Mouse (Mus musculus) stomach, postnatal 0 days (tissue): ENCODE data around the gene Plekha7. TPM values are rescaled to one million over a fixed set of nuclear protein-coding genes. Genes with fewer than 3 reads are reported as not detected.
"Not testable (repeated sequence)": the region's sequence is repeated elsewhere in the genome, so short reads cannot be mapped to it uniquely, and the experiment has no call there.

Experiments
- ATAC-seq: fragments of 200-750 bp; cut with Nextera tagmentation; 2 replicates; pipeline ENCODE4 v1.8.0; 2017; ENCODE audit not compliant: low FRiP score, low TSS enrichment
- DNase-seq: peaks from one replicate; pipeline ENCODE4 v3.0.0-alpha.2; 2016; ENCODE audit warnings: low spot score
- H3K27ac ChIP-seq: fragments of 300-500 bp; sonication (generic); replicated peaks from 2 replicates; pipeline ENCODE4 v1.5.1; 2014; ENCODE audit warnings: mild to moderate bottlenecking, control low read depth
- H3K27me3 ChIP-seq: fragments of 300-500 bp; sonication (generic); 2 replicates; pipeline ENCODE4 v1.6.1; 2014; ENCODE audit warnings: low read length; ENCODE audit not compliant: control insufficient read depth, insufficient read depth
- H3K36me3 ChIP-seq: fragments of 300-500 bp; sonication (generic); 2 replicates; pipeline ENCODE4 v1.6.1; 2014; ENCODE audit warnings: low read length, mixed read lengths; ENCODE audit not compliant: control insufficient read depth, insufficient read depth
- H3K4me1 ChIP-seq: fragments of 300-500 bp; sonication (generic); replicated peaks from 2 replicates; pipeline ENCODE4 v1.6.1; 2014; ENCODE audit warnings: antibody characterized with exemption; ENCODE audit not compliant: control insufficient read depth, insufficient read depth
- H3K4me2 ChIP-seq: fragments of 300-500 bp; sonication (generic); replicated peaks from 2 replicates; pipeline ENCODE4 v1.6.1; 2014; ENCODE audit warnings: low read depth, mild to moderate bottlenecking, control low read depth, moderate library complexity
- H3K4me3 ChIP-seq: fragments of 300-500 bp; sonication (generic); 2 replicates; pipeline ENCODE4 v1.5.1; 2014; ENCODE audit warnings: low read depth, low read length, control low read depth
- H3K9ac ChIP-seq: fragments of 300-500 bp; sonication (generic); 2 replicates; pipeline ENCODE4 v1.6.1; 2014; ENCODE audit warnings: mild to moderate bottlenecking, low read length, control low read depth, mixed read lengths
- H3K9me3 ChIP-seq: fragments of 300-500 bp; sonication (generic); 2 replicates; pipeline ENCODE4 v1.6.1; 2016; ENCODE audit warnings: low read length; ENCODE audit not compliant: control insufficient read depth
- CTCF ChIP-seq: IDR thresholded peaks from 2 replicates; pipeline ENCODE4 v1.5.1; 2016; ENCODE audit warnings: antibody characterized with exemption, low read depth, mild to moderate bottlenecking, moderate library complexity
- EP300 ChIP-seq: optimal IDR thresholded peaks from 2 replicates; pipeline ENCODE3; 2016; ENCODE audit warnings: antibody characterized with exemption
- WGBS: fragments of 180-500 bp; shearing (Covaris S2); extraction: QIAGEN DNeasy Blood & Tissue Kit; methylation state at CpG from one replicate; pipeline ENCODE4 v1.1.7; 2014; 5-methylcytosine and 5-hydroxymethylcytosine counted together
- polyA plus RNA-seq: library from polyadenylated mRNA; unstranded; fragments of >200 nt; fragmentation: Nextera tagmentation; extraction: Ambion mirVana; gene quantifications from 2 replicates; pipeline ENCODE4 v1.2.1, GENCODE M21; 2015

The Plekha7 gene
- polyA plus RNA-seq, 1 experiment from 2014 or later, result 10.1 TPM

DNA sequence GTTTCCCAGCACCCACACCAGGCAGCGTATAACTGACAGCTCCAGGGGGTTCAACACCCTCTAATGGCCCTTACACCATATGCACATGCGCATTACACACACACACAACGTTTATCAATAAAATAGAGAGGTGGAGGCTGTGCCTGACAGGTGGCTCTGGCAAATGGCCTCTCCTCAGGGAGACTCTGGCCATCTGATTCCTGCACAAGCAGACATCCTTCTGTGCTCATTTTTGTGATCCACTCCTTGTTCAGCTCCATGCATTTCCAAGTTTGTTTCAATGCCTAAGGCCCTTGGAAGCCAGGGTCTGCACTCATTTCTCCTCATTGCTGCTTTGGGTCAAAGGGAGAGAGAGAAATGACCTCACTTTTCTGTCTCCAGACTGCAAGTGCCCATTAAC lies 197.5 kb downstream of the Plekha7 start:
- DNase-seq, result no peak
- no peaks in the 10 kb centered on the region for H3K27me3 ChIP-seq
- TF ChIP-seq CTCF (no peak), EP300 (no peak)
- no peak for ATAC-seq
- no peak overlapping the region for H3K4me3 ChIP-seq
- H3K36me3 ChIP-seq, result peaks cover 4% of the 10 kb centered on the region; the same call in 1 of the 2 replicates
- H3K27ac ChIP-seq, result no peak overlapping the region
- H3K4me2 ChIP-seq, result no peak overlapping the region
- H3K9ac ChIP-seq, result no peak overlapping the region
- no peaks in the 10 kb centered on the region for H3K4me1 ChIP-seq
- H3K9me3 ChIP-seq, result no peaks in the 10 kb centered on the region
- 64% methylated on average over 3 of the region's 3 CpGs for WGBS

DNA sequence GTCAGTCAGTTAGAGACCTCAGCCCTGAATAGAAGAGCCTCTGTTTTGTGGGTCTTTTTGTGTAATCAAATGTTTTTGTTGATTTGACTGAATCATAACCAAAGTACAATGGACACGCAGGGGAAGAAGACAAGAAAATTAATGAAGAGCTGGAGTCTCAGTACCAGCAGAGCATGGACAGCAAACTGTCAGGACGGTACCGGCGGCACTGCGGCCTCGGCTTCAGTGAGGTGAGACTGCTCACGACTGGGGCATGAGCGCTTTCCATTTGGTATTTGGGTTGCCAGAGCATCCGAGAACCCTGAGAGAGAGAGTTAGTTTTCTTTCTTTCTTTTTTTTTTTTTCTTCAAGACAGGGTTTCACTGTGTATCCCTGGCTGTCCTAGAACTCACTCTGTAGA lies 205.1 kb downstream of the Plekha7 start:
- no peak overlapping the region for H3K27ac ChIP-seq
- DNase-seq (no peak), ATAC-seq (no peak)
- no peak overlapping the region for H3K9ac ChIP-seq
- H3K4me1 ChIP-seq, result no peaks in the 10 kb centered on the region
- H3K27me3 ChIP-seq, result no peaks in the 10 kb centered on the region
- H3K9me3 ChIP-seq, result no peaks in the 10 kb centered on the region
- no peak overlapping the region for H3K4me2 ChIP-seq
- peaks cover 14% of the 10 kb centered on the region for H3K36me3 ChIP-seq
- TF ChIP-seq CTCF (no peak), EP300 (no peak)
- 98% methylated on average over 9 of the region's 9 CpGs for WGBS
- no peak overlapping the region for H3K4me3 ChIP-seq

DNA sequence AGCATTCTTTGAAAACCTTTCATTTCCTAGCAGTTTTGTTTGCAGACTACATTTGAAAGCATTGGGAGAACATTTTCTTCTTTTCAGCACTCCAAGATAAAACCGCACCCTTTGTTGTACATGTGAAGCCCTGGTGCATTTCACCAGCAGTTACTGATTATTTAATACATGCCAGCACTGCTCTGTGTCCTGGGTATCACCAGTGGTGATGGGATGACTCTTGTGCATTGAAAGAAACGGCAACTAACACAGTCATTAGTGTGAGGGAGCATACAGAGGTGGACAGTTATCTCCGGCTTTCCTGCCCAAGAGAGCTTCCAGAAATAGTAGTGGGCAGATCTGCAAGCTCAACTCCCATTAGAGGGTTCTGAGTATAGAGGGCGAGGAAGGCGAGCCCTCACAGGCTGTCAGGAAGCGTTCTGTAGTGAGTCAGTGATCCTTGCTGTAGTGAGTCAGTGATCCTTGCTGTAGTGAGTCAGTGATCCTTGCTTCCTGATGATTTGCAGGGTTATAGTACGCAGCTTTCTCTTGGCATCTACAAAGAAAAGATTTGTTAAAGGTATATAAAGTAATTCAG lies 208.1 kb downstream of the Plekha7 start:
- WGBS, result 53% methylated on average over 7 of the region's 7 CpGs
- ATAC-seq, result peak; percentile 96
- peaks cover 7% of the 10 kb centered on the region; the same call in 1 of the 2 replicates for H3K36me3 ChIP-seq

DNA sequence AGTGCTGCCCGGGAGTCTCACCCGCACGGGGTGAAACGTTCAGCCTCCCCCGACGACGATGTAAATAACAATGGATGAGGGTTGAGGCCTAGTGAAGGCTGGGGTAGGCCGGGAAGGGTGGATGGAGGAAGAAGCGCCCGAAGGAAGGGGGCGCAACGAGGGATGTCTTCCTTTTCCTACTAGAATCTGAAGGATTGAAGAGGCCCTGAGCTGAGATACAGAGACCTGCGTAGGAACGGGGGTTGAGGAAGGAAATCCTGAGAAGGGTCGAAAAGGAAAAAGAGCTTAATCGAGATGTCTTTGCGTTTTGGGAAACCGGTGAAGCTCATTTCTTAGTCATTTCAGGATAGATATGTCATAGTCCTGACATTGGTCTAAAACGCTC lies 214.7 kb downstream of the Plekha7 start:
- Histone ChIP-seq H3K9me3 (no peaks in the 10 kb centered on the region), H3K27ac (peak overlapping the region; percentile 90), H3K27me3 (no peaks in the 10 kb centered on the region), H3K4me2 (peak overlapping the region; percentile 56), H3K4me3 (peak overlapping the region; percentile 71), H3K36me3 (no peaks in the 10 kb centered on the region), H3K4me1 (no peaks in the 10 kb centered on the region), H3K9ac (peak overlapping the region; percentile 87)
- ATAC-seq, result peak; percentile 85
- TF ChIP-seq CTCF (peak; percentile 50), EP300 (peak; percentile 23)
- under 1% methylated on average over 19 of the region's 19 CpGs for WGBS
- DNase-seq, result no peak

More for the DNA sequence above, 208.1 kb downstream of the Plekha7 start:
- Histone ChIP-seq H3K27ac (peak overlapping the region; percentile 53; the same call in 1 of the 2 replicates), H3K27me3 (no peaks in the 10 kb centered on the region), H3K4me3 (no peak overlapping the region), H3K4me2 (no peak overlapping the region), H3K9ac (no peak overlapping the region), H3K9me3 (no peaks in the 10 kb centered on the region), H3K4me1 (no peaks in the 10 kb centered on the region)
- TF ChIP-seq CTCF, result no peak
- no peak for TF ChIP-seq EP300
- DNase-seq, result no peak

DNA sequence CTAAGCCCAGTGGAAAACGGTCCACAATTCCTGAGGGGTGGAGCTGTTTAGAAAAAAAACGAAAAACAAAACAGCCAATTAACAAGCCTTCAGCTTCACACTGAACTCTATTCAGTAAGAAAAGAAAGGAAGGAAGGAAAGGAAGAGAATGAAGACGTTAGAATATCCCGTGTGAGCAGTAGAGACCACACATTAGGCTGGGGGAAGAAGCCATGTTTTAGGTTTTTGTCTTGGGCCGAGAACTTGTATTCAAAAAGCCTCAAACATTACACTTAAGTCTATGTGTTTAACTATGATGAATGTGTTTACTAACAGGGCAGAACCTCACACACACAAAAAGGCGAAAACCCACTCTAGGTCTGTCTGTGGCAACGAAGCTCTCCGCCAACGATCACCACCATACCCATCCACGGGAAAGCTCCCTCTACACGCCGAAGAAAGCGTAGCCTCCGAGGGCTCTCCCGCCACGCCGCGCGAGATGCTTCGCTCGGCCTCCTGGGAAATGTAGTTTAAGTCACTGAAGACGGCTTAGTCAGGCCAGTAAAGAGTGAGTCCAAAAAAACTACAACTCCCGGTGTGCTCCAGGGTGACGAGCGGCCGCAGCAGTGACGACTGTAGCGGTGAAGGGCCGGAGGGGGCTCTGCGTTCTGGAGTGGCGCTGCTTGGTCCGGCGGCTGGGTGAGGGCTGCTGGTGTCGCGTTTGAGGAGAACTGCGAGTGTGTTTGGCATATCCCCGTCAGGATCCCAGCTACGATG lies 215.3 kb downstream of the Plekha7 start:
- Histone ChIP-seq H3K36me3 (no peaks in the 10 kb centered on the region), H3K4me1 (no peaks in the 10 kb centered on the region), H3K27ac (peak overlapping the region; percentile 90), H3K27me3 (no peaks in the 10 kb centered on the region), H3K9me3 (no peaks in the 10 kb centered on the region), H3K9ac (peak overlapping the region; percentile 87), H3K4me3 (peak overlapping the region; percentile 71), H3K4me2 (peak overlapping the region; percentile 56)
- under 1% methylated on average over 38 of the region's 38 CpGs for WGBS
- DNase-seq (peak; percentile 93), ATAC-seq (peak; percentile 100)
- peak; percentile 76 for TF ChIP-seq EP300
- TF ChIP-seq CTCF, result peak; percentile 67

DNA sequence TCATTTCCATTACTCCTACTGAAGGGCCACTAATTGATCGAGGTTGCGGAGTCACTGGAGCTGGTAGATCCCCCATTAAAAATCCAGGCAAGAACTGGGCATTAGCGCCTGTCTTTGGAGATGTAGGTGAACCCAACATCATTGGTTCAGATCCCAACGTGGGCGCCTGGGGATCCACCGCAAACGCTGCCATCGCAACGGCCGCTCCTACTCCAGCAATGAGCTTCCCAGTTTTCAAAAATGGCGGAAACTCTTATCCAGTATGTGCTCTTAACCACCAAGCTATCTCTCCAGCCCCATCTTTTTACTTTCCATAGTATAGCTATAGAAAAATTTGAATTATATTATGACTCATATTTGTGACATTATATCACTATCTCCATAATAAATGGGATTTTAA lies 223.8 kb downstream of the Plekha7 start, which contains the start of gene Gm4353:
Gene Gm4353, minus strand, starts transcription at position 270 of the 400 bp plus-strand sequence.
- 93% methylated on average over 11 of the region's 11 CpGs for WGBS
- H3K4me1 ChIP-seq, H3K4me2 ChIP-seq, H3K36me3 ChIP-seq, H3K27me3 ChIP-seq, DNase-seq, ATAC-seq, H3K27ac ChIP-seq, H3K9ac ChIP-seq, H3K4me3 ChIP-seq, H3K9me3 ChIP-seq: not testable (repeated sequence)

Other genes starting within 250 kb of the Plekha7 start
- 0.18 and 0.33 TPM in 2 replicates for gene Gm4353, start 223.7 kb downstream of the Plekha7 start, polyA plus RNA-seq
- gene Rps13, start 25.8 kb upstream of the Plekha7 start, polyA plus RNA-seq, result 609 and 626 TPM in 2 replicates
- gene Pik3c2a, start 135.1 kb upstream of the Plekha7 start, polyA plus RNA-seq, result 12.0 and 12.1 TPM in 2 replicates
- 45.5 and 46.2 TPM in 2 replicates for gene Nucb2, start 196.0 kb upstream of the Plekha7 start, polyA plus RNA-seq